Mouse (Mus musculus) liver, embryonic 15.5 days (tissue): ENCODE data around the gene Fgf6. TPM values are rescaled to one million over a fixed set of nuclear protein-coding genes. Genes with fewer than 3 reads are reported as not detected.

ENCODE experiments used
- ATAC-seq: fragments of 200-750 bp; cut with Nextera tagmentation; 2 replicates; pipeline ENCODE4 v1.8.0; 2017; ENCODE audit warnings: moderate number of reproducible peaks, mild to moderate bottlenecking, moderate library complexity; ENCODE audit not compliant: insufficient read depth
- H3K27ac ChIP-seq: fragments of 300-500 bp; sonication (generic); replicated peaks from 2 replicates; pipeline ENCODE4 v1.5.1; 2015; ENCODE audit warnings: mild to moderate bottlenecking, inconsistent platforms
- H3K27me3 ChIP-seq: fragments of 300-500 bp; sonication (generic); 2 replicates; pipeline ENCODE4 v1.6.1; 2015; ENCODE audit warnings: mild to moderate bottlenecking, inconsistent platforms
- H3K36me3 ChIP-seq: fragments of 300-500 bp; sonication (generic); replicated peaks from 2 replicates; pipeline ENCODE4 v1.6.1; 2015; ENCODE audit warnings: moderate library complexity, mild to moderate bottlenecking, inconsistent platforms
- H3K4me1 ChIP-seq: fragments of 300-500 bp; sonication (generic); replicated peaks from 2 replicates; pipeline ENCODE4 v1.6.1; 2015; ENCODE audit warnings: inconsistent platforms
- H3K4me2 ChIP-seq: fragments of 300-500 bp; sonication (generic); 2 replicates; pipeline ENCODE4 v1.6.1; 2015; ENCODE audit warnings: moderate library complexity, mild to moderate bottlenecking, inconsistent platforms
- H3K4me3 ChIP-seq: fragments of 300-500 bp; sonication (generic); replicated peaks from 2 replicates; pipeline ENCODE4 v1.5.1; 2015; ENCODE audit warnings: mild to moderate bottlenecking, inconsistent platforms
- H3K9ac ChIP-seq: fragments of 300-500 bp; sonication (generic); 2 replicates; pipeline ENCODE4 v1.6.1; 2015; ENCODE audit warnings: moderate library complexity, mild to moderate bottlenecking, inconsistent platforms
- H3K9me3 ChIP-seq: fragments of 300-500 bp; sonication (generic); replicated peaks from 2 replicates; pipeline ENCODE4 v1.6.1; 2016; ENCODE audit warnings: inconsistent platforms
- WGBS: fragments of 180-500 bp; shearing (Covaris S2); methylation state at CpG from one replicate; pipeline ENCODE4 v1.1.7; 2015; ENCODE audit warnings: mixed read lengths; ENCODE audit not compliant: insufficient replicate concordance; 5-methylcytosine and 5-hydroxymethylcytosine counted together
- polyA plus RNA-seq: library from polyadenylated mRNA; unstranded; fragments of >200 nt; fragmentation: Nextera tagmentation; extraction: Ambion mirVana; gene quantifications from 2 replicates; pipeline ENCODE4 v1.2.1, GENCODE M21; 2015

Gene Fgf6
- polyA plus RNA-seq = 0.01 and 0.06 TPM in 2 replicates

DNA sequence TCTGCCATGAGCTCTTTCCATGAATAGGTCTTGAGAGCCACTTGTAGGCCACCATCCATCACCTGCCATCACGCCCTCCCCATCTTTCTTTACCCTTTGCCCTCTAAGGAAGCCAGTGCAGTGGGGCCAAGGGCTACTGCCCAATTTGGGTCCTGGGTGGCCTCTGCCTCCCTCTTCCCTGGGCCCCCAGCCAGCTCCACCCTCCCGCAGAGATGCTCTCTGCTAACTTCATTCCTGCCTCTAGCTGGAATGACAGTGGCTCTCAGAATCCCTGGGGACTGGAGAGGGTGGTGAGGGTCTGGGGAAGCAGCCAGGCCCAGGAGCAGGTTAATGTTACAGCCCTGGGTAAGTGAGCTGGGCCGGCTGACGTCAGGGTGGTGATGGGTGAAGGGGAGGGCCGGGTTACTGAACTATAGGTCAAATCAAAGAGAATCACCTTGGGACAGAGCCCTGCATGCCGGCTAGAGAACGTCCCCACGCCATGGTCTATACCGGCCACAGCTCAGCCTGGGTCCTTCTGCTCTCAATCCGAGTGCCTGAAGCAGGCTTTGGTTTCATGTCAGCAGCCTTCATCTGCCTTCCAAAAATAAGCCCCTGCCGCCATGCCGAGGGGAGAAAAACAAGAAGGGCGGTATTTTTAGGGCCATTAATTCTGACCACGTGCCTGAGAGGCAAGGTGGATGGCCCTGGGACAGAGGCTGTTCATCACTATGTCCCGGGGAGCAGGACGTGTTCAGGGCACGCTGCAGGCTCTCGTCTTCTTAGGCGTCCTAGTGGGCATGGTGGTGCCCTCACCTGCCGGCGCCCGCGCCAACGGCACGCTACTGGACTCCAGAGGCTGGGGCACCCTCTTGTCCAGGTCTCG is at the start of gene Fgf6:
Fgf6 (plus strand) TSS at position 681 of the 865 bp plus-strand sequence.
- Histone ChIP-seq H3K27me3 (peaks cover 13% of the 10 kb centered on the region; the same call in 1 of the 2 replicates), H3K36me3 (no peaks in the 10 kb centered on the region), H3K9me3 (no peaks in the 10 kb centered on the region), H3K4me1 (no peaks in the 10 kb centered on the region), H3K4me3 (no peak within 1 kb of the TSS), H3K4me2 (no peak within 1 kb of the TSS), H3K27ac (no peak within 1 kb of the TSS), H3K9ac (no peak within 1 kb of the TSS)
- no peak for ATAC-seq
- WGBS = 67% methylated on average over 26 of the region's 26 CpGs

DNA sequence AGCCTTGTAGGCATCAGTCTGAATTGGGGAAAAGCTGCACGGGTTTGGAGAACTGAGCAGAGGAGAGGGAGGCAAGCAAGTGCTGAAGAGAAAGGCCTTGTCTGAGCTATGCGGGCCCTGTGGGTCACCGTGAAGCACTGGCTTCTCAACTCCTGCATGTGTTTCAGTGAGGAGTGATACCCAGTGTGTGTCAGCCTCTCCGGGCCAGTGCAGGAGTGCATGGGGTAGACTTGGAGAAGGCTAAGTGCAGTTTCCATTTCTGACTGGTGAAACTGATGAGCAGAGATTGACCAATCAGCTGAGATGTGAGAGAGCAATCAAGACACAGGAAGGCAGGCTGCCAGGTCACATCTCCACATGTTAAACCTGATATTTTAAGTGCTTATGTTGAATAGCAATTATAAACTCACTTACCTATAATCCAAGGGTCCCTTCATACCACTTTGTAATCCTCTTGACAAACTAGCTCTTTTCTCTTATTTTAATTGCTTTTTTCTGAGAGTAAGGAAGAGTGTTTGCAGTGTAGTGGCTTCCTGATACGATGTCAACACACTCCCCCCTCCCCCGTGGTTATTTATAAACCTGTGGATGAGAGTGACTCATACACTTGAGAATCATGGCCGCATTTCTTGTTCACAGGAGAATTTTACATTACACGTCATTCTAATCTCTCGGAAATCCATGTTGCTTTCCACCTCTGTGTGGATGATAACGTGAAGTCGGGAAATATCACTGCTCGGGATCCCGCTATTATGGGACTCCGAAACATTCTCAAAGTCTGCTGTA is 49.0 kb upstream of the Fgf6 start:
- 69% methylated on average over 14 of the region's 14 CpGs for WGBS
- ATAC-seq = no peak
- Histone ChIP-seq H3K27ac (no peak overlapping the region), H3K4me3 (no peak overlapping the region), H3K36me3 (peaks cover 39% of the 10 kb centered on the region), H3K27me3 (no peaks in the 10 kb centered on the region), H3K4me1 (no peaks in the 10 kb centered on the region), H3K9ac (no peak overlapping the region), H3K4me2 (no peak overlapping the region), H3K9me3 (no peaks in the 10 kb centered on the region)

DNA sequence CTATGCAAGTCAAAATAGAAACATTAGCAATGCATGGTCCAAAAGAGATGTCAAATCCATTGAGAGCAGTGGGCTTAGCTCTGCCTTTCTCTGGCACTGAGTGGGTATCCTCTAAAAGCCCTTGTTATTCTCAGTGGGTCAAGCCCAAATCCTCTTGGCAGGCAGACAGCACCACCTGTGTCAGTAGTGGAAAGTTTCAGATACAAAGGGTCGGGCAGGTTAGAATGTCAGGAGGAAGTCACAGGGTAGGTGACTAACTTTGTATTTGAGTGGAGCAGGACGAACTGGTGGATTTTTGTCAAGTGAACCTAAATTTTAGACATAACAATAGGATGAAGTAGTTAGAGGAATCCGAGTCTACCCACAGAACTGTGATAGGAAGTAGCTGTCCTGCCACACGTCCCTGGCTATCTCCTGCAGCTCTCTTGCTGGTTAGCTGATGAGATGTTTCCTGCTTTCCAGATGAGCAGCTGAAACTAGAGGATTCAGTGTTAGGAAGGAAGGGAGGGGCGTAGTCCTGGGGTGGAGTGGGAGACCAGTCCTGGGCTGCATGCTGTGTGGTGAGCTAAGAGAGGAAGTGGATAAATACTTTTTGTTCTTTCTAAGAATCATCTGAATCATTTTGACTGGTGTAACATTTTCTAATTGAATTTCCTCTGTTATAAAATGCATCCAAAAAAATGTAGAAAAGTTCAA is 33.7 kb upstream of the Fgf6 start:
- H3K36me3 ChIP-seq = peaks cover 6% of the 10 kb centered on the region; the same call in 1 of the 2 replicates
- H3K9ac ChIP-seq = no peak overlapping the region
- no peak overlapping the region for H3K4me3 ChIP-seq
- no peaks in the 10 kb centered on the region for H3K4me1 ChIP-seq
- no peaks in the 10 kb centered on the region for H3K27me3 ChIP-seq
- H3K27ac ChIP-seq = no peak overlapping the region
- WGBS = 14% methylated on average over 5 of the region's 5 CpGs
- no peaks in the 10 kb centered on the region for H3K9me3 ChIP-seq
- ATAC-seq = no peak
- H3K4me2 ChIP-seq = no peak overlapping the region

DNA sequence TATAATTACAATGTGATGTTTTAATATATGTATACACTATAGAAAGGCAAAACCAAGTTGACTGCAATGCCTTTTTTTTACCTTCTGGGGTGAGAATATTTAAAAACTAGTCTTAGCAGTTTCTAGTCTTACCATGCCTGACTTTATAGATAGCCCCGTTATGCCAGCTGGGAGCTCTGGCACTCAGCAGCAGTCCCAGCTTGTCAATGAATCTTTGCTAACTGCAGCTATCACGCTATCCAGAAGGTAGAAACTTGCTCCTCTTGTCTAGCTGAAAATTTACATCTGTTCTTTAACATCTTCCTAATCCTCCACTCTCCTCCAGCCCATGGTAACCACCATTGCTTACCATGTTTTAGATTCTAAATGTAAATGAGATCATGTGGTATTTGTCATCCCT is 21.7 kb upstream of the Fgf6 start:
- Histone ChIP-seq H3K36me3 (no peaks in the 10 kb centered on the region), H3K4me1 (no peaks in the 10 kb centered on the region), H3K4me3 (no peak overlapping the region), H3K9ac (no peak overlapping the region), H3K4me2 (no peak overlapping the region), H3K27me3 (no peaks in the 10 kb centered on the region), H3K9me3 (no peaks in the 10 kb centered on the region), H3K27ac (no peak overlapping the region)
- ATAC-seq = no peak
- 44% methylated on average over 2 of the region's 2 CpGs for WGBS

DNA sequence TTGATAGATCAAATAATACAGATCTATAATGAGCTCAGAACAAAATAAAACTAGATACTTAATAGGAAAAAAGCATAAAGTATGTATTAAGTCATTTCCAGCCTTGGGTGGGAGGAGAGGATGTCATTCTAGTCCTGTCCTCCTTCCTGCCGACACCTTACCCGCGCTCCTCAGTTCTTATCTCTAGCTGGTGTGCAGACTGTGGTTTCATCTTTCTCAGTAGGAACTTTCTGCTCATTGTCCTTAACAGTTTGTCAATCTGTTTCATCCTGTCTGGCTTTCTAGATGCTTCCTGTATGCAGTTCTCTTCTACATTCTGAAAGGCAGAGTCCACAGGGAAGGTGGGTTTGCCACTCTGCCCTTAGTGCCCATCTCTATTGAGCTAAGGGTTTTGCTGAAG is 19.9 kb upstream of the Fgf6 start:
- H3K27ac ChIP-seq = no peak overlapping the region
- no peak overlapping the region for H3K4me3 ChIP-seq
- ATAC-seq = no peak
- no peaks in the 10 kb centered on the region for H3K36me3 ChIP-seq
- H3K27me3 ChIP-seq = no peaks in the 10 kb centered on the region
- no peaks in the 10 kb centered on the region for H3K9me3 ChIP-seq
- H3K4me2 ChIP-seq = no peak overlapping the region
- 13% methylated on average over 3 of the region's 3 CpGs for WGBS
- no peak overlapping the region for H3K9ac ChIP-seq
- no peaks in the 10 kb centered on the region for H3K4me1 ChIP-seq

DNA sequence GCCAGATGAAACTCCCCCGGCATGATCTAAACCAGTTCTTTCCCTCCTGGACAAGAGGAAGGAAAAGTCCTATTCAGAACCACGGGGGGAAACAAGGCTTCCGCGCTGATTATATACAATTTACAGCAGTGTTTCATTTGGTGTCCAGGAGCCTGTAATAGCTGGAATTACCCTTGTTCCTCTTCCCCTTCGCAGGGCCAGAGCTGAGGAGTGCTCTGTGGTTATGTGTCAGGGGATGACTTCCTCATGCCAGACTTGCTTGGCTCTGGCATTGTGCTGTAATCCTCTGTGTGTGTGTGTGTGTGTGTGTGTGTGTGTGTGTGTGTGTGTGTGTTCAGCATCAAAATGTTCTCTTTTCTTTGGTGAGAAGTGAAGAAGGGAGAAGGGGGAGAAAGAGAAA is 19.0 kb upstream of the Fgf6 start:
- H3K4me2 ChIP-seq = no peak overlapping the region
- no peak overlapping the region for H3K4me3 ChIP-seq
- no peaks in the 10 kb centered on the region for H3K9me3 ChIP-seq
- no peak overlapping the region for H3K9ac ChIP-seq
- no peak overlapping the region for H3K27ac ChIP-seq
- no peaks in the 10 kb centered on the region for H3K36me3 ChIP-seq
- H3K4me1 ChIP-seq = no peaks in the 10 kb centered on the region
- 25% methylated on average over 5 of the region's 5 CpGs for WGBS
- H3K27me3 ChIP-seq = no peaks in the 10 kb centered on the region
- ATAC-seq = no peak

DNA sequence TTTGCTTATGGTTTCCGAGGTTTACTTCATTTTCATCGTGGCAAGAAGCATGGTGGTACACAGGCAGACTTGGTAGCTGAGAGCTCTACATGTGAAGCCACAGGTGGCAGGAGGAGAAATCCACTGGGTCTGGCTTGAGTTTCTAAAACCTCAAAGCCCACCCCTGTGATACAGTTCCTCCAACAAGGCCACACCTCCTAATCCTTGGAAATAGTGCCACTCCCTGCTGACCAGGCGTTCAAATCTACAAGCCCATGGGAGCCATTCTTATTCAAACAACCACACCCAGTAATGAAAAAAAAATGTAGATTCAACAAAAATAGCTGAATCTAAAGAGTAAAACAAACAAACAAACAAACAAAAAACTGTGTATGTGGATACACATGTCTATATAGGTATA is 9.7 kb upstream of the Fgf6 start:
- Histone ChIP-seq H3K9me3 (no peaks in the 10 kb centered on the region), H3K36me3 (no peaks in the 10 kb centered on the region), H3K4me2 (no peak overlapping the region), H3K4me1 (no peaks in the 10 kb centered on the region), H3K27me3 (no peaks in the 10 kb centered on the region), H3K27ac (no peak overlapping the region), H3K4me3 (no peak overlapping the region), H3K9ac (no peak overlapping the region)
- 73% methylated on average over 3 of the region's 3 CpGs for WGBS
- no peak for ATAC-seq

DNA sequence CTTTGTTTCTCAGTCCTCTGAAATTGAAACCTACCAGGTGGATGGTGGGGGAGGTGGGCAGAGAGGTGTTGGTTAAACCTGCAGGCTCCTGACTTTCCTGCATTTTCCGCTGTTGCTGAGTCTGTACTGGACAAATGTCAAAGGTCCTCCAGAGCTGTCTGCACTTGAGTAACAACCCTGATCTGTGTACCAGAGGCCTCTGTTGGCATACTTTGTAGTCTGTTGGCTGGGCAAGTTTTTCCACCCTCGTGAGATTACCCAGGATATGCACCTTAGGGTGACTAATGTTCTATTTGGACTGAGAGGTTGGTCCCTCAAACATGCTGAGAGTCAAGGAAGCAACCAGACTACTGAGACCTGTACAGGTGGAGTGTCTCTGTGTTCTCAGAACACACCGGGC is 8.8 kb upstream of the Fgf6 start:
- H3K4me1 ChIP-seq = no peaks in the 10 kb centered on the region
- no peaks in the 10 kb centered on the region for H3K36me3 ChIP-seq
- no peak overlapping the region for H3K4me2 ChIP-seq
- H3K27me3 ChIP-seq = no peaks in the 10 kb centered on the region
- no peak overlapping the region for H3K4me3 ChIP-seq
- ATAC-seq = no peak
- H3K9ac ChIP-seq = no peak overlapping the region
- no peaks in the 10 kb centered on the region for H3K9me3 ChIP-seq
- WGBS = 70% methylated on average over 3 of the region's 3 CpGs
- no peak overlapping the region for H3K27ac ChIP-seq

DNA sequence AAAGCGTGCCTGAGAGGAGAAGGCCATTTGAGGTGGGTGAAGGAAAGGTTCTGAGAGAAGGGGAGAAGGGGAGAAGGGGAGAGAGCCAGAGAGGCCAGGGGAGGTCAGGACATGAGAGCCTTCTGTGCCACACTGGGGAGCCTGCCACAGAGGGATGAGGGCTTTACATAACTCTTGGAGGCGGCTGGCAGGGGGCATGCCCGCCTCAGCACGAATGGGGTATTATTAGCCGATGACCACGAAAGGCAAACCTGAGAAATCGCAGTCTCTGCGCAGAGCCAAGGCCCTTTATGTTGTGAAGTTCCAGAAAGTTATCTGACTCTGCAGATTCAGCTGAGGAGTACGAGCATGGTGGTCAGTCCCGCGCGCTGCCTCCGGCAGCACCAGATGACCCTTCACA is 5.4 kb upstream of the Fgf6 start:
- Histone ChIP-seq H3K9me3 (no peaks in the 10 kb centered on the region), H3K4me2 (no peak overlapping the region), H3K9ac (no peak overlapping the region), H3K4me1 (no peaks in the 10 kb centered on the region), H3K4me3 (no peak overlapping the region), H3K27me3 (no peaks in the 10 kb centered on the region), H3K36me3 (no peaks in the 10 kb centered on the region), H3K27ac (no peak overlapping the region)
- 76% methylated on average over 13 of the region's 13 CpGs for WGBS
- no peak for ATAC-seq

DNA sequence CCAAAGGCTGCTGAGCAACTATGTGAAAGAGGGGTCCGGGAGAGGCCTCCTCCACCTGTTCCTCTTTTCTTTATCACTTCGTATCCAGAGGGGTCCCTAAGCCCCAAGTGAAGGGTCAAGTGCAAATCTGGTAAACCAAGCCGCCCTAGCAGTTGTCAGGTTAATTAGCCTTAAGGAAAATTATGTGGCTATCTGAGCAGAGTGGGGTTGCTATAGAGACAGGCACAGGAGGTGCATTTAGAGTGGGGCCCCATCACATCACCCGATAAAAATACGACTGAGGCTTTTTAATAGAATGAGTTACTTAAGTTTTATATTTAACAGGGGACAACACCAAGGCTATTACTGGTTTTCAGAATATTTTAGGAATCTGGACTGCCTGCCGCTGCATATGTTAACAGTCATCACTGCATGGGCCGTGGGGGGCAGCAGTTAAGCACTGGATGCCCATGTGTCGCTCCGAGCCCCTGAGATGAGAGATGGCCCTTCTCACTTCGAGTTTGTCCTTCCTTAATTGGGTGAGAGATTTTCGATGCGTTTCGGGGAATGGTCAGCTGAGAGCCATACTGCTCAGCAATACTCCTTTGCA is 3.3 kb upstream of the Fgf6 start:
- Histone ChIP-seq H3K36me3 (no peaks in the 10 kb centered on the region), H3K4me2 (no peak overlapping the region), H3K4me1 (no peaks in the 10 kb centered on the region), H3K9ac (no peak overlapping the region), H3K27me3 (no peaks in the 10 kb centered on the region), H3K9me3 (no peaks in the 10 kb centered on the region), H3K4me3 (no peak overlapping the region), H3K27ac (no peak overlapping the region)
- ATAC-seq = no peak
- WGBS = 55% methylated on average over 13 of the region's 13 CpGs

DNA sequence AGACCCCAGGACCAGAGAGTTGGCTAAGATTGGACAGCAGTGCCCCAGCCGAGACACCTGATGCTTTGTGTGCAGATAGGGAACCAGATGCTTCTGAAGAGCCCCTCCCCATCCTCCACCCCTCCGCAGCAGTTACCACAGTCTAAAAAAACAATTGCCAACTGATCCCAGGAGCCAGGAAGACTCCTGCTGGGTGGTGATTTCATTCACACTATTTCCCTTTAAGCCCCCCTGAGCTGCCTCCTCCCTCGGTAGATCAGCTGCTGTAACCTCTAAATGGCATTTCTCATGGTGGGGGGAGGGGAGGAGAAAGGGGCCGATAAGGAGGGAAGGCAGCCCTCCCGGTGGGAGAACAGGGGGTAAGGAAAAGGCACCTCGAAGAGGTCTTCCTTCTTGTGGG is 3.9 kb downstream of the Fgf6 start:
- Histone ChIP-seq H3K27me3 (peaks cover 24% of the 10 kb centered on the region; the same call in 1 of the 2 replicates), H3K4me2 (no peak overlapping the region), H3K9me3 (no peaks in the 10 kb centered on the region), H3K9ac (no peak overlapping the region), H3K36me3 (no peaks in the 10 kb centered on the region), H3K27ac (no peak overlapping the region), H3K4me1 (no peaks in the 10 kb centered on the region), H3K4me3 (no peak overlapping the region)
- no peak for ATAC-seq
- WGBS = 4% methylated on average over 6 of the region's 6 CpGs
